Mouse (Mus musculus): ENCODE data around the gene Nwd1.

- TF ChIP-seq CTCF (IDR thresholded peaks at IDR 0.05; ENCODE audit: extremely low read depth, insufficient read depth, insufficient read length, insufficient replicate concordance): no peak
- no peak for TF ChIP-seq POLR2A (IDR thresholded peaks at IDR 0.05; ENCODE audit: low read depth, low read length)
Observed at GRCm38 (mm10) chr8:72750266-72750665, 103.8 kb downstream of the Nwd1 start.

Measured in spleen, adult 2 months (tissue).